Mouse (Mus musculus): ENCODE measurements around the gene Crx.

DNA sequence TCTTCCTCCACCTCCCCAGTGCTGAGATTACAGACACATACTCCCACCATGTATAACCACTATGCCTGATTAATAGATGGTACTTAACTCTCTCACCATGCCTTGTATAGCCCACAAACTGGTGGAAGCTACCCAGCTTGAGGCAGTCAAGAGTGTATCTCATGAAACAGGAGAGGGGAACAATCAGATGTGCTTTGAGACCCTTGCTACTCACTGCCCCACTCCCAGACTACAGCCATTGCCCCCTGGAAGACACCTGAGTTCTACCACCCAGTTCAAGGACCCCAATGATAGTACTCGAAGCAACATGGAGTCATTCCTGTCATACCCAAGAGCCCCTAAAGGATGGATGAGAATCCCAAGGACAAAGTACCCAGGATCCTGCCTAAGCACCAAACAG, 26.8 kb upstream of the Crx start:
- no peak for TF ChIP-seq CTCF (IDR thresholded peaks at IDR 0.05; ENCODE audit: low read depth, low read length)
- no peak for TF ChIP-seq POLR2A (IDR thresholded peaks at IDR 0.05; ENCODE audit: extremely low read depth, insufficient read depth, low read length)
